Mouse (Mus musculus) kidney, adult 9 months (tissue): ENCODE data around the gene Hoxd10.

Experiments
- DNase-seq: peaks from one replicate; pipeline ENCODE4 v3.0.0; 2022

The Hoxd10 gene

DNA sequence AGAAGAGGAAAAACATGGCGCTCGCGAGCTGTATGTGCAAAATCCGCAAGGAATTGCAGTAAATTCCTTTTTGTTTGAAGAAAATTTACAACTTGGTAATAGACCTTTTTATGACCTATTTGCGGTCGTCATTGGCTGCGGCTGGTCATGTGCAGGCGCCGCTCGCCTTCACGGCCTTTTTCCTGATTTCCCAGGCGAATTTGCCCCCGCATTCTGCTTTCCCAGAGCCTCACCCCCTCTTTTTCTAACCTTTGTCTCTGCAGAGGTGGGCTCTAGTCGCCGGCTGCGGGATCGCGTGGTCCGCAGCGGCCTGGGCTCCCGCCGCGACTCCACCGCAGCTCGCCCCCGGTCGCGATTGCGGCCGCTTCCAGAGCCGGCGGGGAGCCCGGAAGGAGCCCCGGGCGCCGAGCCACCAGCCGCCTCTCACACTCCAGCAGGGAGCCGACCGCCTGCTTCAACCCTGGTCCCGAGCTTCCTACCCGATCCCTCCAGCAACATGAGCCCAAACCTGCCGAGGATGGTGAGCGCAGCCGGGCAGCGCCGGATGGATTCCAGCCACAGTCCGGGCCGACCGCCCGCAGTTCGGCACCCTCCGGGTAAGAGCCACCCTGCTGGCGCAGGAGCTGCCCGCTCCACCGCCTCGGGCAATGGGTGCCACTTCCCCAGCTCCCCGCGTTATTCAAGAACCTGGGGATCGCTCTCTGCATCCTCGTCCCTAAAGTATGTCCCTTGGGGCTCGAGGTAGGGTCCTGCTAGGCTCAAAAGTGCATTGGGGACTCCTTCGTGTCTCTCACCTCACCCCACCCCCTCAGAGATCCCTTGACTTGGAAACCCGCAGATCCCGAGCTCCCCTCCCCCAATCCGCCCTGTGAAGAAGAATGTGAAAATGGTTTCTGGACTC lies 20.2 kb downstream of the Hoxd10 start, which contains the start of the genes Hoxd3 and Hoxd4:
Gene Hoxd3 (plus strand): TSS at position 207 of the 901 bp plus-strand sequence.
Gene Hoxd4 (plus strand): TSS at position 209 of the 901 bp plus-strand sequence.
- peak; percentile 77 for DNase-seq

DNA sequence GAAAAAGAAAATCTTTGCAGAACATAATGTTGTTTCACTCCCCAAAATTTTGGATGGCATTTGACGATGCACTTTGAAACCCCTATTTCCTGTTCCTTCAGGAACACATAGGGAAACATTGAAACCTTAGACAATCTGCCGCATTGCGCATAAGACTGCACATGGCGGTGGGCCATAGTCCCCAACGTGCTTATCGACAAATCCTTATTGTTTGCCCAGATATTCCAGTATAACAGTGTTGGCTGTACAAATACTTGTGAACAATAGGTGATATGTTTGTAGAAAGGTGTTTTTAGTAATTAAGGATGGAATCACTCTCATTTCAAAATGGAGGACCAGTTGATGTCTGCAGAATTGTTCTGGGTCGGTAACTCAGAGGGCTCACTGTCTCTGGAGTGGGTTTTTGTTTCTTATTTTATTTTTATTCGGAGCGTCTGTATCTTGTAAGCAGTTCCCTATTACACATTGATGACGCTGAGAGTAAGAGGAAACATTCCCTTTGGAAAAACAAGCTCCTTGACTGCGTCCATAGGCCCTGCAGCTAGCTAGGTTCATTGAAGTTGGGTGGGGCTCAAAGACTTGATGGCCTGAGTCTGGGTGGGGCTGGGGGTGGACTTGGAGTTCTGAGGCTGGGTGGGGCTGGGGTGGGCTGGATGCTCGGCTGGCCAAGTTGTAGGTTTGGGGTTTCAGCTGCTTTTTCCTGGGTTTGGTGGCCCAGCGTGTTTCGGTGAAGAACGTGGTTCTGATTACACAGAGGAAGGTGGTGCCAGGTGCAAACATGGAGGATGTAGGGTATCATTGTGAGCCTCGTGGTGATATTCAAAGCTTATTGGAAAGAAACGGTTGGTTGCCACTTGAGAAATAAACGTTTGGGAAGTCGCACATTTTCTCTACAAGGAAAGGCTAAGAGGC lies 21.8 kb downstream of the Hoxd10 start:
- no peak for DNase-seq

DNA sequence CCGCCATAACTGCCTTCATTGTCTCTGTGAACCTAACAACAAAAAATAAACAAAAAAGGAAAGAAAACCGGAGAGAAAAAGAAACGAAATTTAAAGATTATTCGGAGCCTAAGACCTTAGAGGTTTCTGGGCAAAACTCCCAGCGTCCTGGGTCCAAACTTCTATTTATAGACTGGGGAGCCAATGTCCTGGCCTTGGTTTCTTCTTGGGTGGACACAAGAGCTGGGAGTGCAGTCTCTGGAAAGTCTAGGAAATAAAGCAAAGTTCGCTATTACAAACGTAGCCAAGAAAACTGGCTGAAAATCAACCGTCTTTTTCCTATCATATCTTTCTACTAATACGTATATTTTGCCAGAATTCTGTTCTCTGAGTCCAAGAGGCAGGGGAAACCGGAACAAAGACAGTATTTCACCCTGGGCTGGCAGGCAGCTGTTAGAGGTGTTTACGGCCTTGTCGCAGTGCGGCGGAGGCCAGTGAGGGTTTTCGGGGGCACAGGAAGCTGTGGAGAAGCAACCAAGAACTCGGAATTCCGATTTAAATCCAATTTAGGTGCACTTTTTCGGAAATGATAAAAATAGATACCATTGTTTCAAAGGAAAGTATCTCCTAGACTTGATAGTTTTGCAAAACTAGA lies 22.5 kb downstream of the Hoxd10 start:
- DNase-seq: no peak

DNA sequence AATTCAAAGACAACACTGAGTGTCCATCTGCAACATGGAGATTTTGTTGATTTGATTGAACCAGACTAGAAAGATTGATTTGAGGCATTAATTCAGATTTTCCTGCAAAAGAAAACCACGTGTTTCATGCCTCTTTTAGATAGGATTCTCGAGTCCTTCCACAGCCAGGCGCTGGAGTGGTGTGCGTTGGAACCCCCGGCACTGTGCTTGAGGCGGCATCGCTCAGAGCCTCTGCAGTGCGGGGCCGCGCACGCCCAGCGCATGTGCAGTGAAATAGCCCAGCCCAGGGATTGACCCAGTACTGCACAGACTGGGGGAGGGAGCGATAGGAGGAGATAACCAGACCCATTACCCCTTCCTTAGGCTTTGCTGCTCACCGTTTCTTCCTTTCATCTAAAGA lies 23.2 kb downstream of the Hoxd10 start:
- no peak for DNase-seq

DNA sequence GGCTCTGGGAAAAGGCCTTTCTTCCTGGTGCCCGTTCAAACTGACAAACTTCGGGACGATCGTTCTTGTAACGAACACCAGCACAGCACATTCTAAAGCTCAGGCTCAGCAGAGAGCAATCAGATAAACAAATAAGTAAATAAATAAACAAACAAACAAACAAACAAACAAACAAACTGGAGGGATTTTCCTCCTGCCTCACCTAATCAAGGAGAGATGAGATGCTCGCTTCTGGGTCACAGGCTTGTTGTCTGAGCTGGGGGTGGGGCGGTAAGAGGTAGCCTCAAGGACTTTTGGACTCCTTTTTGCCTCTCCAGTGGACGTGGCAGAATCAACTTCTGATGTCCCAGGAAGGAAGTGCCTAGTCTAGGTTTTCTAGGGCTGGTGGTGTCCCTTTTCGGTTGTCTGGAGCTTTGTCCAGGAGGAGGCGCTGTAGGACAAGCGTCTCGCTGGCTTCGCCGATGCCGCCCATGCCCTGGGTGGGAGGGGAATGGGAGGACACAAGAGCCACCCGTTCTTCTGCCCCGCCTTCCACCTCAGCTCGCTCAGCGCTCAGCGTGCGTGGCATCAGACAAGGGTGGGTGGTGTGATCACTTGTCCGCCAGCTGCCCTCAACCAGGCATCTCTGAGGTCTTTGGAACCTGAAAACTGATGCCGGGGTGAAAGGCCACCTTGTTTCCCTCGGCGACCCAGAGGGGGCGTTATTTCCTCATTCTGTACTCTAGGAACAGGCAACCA lies 23.9 kb downstream of the Hoxd10 start:
- DNase-seq: peak; percentile 93

DNA sequence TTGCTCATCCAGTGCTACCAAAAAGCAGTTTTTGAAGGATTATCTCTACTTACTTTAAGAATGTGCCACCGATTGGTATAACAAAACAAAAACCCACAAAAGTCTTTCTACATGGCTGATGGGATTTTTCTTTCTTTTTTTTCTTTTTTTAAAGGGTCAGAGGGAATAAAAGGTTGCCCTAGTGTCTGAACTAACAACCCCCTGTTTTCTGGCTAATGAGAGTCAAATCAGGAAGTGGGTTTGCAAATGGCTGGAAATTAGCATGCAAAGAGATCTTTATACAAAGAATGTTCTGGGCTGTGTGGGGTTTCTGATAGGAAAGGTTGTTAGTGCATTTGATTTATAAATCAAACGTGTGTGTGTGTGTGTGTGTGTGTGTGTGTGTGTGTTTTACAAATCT lies 28.7 kb downstream of the Hoxd10 start:
- DNase-seq: no peak

DNA sequence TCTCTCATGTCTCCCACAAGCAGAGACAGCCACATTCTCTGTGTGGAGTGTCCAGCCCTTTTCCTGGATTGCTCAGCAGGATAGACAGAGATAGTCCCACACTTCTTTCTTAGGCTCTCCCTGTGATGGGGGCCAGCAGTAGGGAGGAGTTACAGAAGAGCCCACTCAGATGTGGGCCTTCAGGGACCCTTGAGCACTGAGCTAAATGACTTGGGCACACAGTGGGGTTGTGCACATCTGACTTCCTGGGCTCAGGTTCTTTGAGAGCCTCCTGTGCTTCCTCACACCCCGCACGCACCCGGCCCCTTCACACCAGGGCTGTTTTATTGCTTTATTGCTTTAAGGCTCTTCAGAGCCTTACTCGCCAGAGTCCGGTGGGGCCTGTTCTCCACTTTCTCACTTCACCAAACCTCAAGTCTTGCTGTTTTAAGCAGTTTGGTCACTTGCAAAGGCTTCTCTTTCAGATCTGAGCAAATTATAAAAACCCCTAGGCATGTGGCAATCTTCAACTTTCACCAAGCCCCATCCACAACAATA lies 29.3 kb downstream of the Hoxd10 start:
- no peak for DNase-seq

DNA sequence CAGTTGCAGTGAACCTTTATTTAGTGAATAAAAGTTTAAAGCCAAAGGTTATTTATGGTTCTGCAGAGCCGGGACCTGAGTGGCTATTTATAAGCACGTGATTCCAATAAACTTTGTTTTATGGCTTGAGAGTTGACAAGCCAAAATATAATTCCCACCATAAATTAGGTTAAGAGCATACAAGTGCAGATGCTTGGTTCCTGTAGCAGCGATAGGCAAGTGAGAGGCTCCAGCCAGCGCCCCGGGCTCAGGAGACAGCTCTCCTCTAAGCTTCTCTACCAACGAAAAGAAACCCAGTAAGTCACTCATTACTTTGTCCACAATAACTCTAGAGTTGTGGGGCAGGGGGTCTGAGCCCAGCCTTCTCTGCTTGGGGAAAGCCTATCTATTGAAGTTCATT lies 30.2 kb downstream of the Hoxd10 start:
- no peak for DNase-seq

DNA sequence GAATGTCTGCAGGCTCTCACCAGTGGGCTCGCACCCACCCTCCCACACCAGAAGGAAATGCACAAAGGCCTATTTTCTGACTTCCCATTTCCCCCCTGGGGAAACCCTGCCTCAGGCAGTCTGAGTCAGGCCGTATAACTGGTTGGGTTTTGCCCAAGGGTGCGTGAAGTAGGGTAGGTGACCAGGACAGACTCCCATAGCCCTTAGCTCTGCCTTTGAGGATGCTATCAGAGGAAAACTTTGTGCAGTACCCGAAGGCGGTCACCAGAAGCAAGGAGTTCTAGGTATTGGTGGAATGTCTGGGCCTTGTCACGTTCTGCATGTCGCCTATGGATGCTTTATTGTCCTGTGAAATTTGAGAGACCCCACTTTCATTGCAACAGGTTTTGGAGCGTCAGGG lies 31.2 kb downstream of the Hoxd10 start:
- no peak for DNase-seq

DNA sequence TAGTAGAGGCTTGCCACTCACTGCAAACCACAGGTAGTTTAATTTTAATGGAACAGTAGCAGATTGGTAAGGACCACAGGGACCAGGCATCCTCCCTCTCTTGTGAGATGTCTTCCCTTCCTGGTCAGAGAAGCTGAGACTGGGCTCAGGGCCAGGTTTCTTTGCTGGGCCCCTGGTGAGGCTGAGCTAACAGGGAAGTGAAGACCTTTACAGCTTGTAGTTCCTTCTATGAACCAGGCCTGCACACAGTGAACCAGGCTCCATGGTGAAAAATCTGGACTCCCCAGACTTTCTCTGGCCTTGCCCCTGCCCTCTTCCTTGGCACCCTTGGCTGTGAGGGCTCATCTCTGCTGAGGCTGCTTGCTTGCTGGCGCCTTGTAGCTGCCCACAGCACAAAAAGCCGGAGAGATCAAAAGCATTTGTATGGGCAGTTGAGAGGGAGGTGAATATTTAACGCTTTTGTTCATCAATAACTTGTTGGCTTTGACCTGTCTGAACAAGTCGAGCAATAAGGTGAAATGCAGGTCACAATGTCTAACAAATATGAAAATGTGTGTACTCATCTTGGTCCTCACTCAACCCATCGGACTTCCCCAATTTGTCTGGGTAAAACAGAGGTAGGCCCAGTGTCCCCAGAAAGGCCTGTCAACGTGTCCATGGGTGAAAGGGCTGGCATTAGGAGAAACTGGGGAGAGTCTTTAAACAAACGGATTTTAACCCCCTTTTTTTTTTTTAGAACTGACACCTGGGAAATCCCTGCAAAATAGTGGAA lies 32.7 kb downstream of the Hoxd10 start:
- peak; percentile 83 for DNase-seq

DNA sequence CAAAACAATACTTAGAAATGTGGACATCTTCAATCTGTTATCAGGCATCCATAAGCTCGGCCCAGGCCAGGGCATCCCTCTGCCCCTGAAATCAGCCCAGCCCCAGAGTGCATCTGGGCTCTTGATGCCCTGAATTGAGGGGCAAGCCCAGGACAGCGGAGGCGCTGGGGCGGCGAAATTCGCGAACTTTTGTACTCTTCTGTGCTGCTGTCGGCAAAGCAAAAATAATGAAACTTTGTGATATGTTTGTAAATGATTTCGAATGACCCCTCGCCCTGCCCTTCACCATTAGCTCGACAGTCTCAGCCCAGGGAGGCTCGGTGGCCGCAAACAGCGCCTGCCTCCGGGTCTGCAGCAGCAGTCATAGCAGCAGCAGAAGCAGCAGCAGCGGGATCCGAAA lies 33.4 kb downstream of the Hoxd10 start:
- no peak for DNase-seq

DNA sequence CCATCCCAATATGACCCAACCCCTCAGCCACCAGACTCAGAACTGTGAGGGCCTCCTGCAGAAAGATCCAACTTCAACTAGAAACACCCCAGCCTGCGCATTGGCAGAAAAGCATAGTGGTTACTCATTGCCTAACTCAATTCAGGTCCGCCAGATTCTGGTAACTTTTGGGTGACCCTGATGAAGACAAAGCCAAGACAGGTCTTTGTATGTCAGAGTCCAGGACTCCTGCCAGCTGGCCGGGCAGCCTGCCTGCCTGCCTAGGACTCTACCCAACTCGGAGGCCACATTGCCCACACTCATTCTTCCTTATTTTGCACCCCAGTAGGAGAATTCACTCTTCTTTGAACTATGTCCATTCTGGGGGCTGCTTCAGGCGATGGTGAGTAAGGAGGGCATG lies 34.8 kb downstream of the Hoxd10 start, which contains the start of gene Gm28230:
Gene Gm28230 (plus strand): TSS at position 178 of the 400 bp plus-strand sequence.
- DNase-seq: peak; percentile 91

DNA sequence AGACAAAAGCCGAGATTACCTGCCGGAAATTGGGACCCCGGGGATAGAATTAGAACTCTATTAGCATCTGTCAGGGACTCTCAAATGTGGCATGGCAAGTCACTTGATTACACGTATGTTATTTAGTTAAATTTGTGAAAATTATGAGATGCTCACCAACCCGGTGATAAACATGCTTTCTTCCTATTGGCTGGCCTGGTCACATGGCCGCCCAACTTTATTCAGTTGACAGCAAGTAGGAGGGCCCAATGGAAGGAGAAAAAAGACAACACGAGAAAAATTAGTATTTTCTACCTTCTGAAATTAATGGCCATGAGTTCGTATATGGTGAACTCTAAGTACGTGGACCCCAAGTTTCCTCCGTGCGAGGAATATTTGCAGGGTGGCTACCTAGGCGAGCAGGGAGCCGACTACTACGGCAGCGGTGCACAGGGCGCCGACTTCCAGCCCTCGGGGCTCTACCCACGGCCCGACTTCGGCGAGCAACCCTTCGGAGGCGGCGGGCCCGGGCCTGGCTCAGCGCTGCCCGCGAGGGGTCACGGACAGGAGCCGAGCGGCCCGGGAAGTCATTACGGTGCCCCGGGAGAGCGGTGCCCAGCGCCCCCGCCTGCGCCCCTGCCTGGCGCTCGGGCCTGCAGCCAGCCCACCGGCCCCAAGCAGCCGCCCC lies 35.4 kb downstream of the Hoxd10 start:
- no peak for DNase-seq

DNA sequence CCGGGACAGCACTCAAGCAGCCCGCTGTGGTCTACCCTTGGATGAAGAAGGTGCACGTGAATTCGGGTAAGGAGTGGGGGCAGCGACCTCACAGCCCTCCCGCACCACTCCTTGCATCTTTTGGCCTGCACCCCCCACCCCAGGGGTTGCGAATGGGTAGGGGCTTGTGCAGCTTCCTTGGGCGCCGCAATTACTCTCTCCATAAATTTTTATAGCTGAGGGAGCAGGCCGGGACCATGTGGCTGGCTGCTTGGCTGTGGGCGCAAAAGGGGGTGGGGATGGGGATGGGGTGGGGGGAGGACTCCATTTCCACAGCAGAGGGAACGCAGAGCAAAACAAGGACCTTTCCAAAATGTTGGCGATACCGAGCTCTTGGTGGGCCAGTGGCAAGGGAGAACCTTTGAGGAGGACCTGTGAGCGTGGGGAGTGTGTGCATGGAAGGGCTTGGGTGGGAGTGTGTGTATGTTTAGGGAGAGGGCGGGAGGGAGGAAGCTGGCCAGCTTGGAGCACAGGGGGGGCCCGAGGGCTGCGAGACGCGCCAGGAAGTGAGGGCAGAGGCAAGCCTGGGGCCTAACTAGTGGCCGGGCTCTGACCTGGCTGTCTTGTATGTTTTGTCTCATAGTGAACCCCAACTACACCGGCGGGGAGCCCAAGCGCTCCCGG lies 36.0 kb downstream of the Hoxd10 start:
- DNase-seq: no peak

DNA sequence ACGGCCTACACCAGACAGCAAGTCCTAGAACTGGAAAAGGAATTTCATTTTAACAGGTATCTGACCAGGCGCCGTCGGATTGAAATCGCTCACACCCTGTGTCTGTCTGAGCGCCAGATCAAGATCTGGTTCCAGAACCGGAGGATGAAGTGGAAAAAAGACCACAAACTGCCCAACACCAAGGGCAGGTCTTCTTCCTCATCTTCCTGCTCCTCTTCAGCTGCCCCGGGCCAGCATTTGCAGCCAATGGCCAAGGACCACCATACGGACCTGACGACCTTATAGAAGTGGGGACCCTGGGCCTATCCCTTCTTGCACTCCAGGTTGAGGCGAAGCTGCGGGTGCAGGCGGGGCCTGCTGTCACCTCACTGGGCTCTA lies 36.6 kb downstream of the Hoxd10 start:
- DNase-seq: no peak

DNA sequence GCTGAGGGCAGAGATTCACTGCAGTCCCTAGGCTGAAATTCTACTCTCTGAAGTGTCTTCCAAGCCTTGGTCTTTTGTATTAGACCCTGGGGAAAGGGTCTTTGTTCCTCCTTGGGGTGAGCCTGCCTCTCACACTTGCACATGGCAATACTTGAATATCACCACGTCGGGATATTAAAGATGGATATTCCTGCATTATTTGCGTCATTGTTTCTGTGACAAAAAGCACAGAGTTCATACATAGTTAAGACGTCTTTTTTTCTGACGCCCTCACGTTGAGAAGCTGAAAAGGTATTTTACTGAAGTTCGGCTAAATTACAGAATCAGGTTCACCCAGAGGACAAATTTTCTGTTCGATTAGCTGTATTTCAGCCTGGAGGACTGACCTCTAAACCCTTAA lies 38.6 kb downstream of the Hoxd10 start:
- DNase-seq: no peak

DNA sequence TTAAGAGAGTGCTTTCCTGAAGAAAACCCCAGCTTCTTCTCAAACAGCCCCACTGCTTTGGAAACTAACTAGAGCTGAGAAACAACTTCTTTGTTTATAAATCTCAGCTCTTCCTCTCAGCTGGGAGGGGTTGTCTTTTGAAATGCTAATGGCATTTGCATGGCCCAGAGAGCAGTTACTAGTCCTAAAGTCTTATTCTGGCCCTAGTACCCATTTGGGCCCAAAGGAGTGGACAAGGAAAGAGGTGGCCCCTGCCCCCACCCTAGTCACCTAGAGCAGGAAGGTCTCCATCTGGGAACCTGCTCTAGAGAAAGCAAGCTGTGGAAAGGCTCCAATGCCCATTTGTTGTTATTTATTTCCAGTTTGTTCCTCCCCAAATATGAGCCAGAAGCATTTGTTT lies 39.3 kb downstream of the Hoxd10 start:
- DNase-seq: no peak

DNA sequence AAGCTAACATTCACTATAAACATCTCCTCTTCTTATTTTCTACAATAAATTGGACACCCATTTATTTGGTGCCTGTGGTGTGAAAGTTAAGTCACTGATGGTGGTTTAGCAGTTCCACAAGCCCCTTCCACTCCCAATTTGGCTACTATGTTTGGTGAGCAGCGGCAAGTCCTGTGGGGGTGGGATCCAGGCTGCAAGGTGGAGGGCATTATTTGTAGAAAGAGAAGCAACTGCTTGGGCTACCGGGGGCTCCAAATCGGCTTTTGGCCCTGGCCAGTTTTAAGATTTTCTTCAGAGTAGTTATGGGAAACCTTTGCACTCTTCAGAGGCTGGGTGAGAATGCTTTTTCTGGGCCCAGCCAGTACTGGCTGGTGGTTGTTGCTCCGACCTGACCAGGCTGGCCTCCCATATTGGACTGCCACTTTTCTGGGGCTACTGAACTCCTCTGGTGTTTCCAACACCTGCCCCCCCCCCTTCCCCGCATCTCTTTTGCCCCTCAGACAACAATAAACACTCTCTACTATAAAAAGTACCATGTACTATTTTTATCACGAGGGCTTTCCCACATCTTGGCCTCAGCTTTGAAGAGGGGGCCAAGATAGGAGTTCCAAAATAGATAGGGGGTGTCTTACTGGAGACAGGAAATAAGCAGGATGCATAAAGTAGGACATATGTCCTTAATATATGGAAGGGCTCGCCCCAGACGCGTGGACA lies 40.2 kb downstream of the Hoxd10 start:
- DNase-seq: no peak

DNA sequence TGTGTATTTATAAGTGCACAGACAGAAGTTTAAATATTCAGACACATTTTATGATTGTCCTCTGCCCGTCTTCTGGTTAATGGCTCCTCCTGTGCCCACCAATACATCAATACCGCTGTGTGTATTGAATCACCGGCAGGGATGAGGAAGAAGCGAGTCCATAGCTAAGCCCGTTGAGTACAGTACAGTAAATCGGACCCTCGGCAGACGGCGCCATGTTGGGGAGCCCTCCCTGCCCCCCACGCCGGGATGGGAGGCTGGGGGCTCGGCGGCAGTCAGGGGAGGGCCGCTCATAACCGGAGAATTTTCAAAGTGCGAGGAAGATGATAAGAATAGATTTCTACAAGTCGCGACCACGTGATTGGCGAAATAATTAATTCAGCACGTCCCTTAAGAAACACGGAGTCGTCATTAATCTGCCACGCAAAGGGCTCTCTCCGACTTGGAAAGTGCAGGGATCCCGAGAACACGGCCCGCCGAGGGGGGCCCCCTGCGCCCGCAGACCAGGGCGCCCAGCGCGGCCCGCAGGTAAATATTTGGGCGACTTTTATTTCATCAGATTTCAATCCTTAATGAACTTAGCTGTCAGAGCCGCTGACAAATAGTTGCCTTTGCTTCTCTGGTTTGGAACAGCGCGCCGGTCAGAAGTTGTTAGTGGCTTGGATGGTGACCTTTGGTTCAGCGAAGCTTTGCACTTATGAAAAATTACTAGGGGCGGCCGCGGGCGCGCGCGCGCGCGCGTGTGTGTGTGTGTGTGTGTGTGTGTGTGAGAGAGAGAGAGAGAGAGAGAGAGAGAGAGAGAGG lies 41.0 kb downstream of the Hoxd10 start:
- DNase-seq: no peak
